Mouse (Mus musculus): Measurements from ENCODE around the gene Hist1h2ad. TPM values are rescaled to one million over a fixed set of nuclear protein-coding genes. Genes with fewer than 3 reads are reported as not detected.
"Not testable (repeated sequence)": the region's sequence is repeated elsewhere in the genome, so short reads cannot be mapped to it uniquely, and the experiment has no call there.

Hist1h2ad gene
- 1.8 and 2.5 TPM in 2 replicates for polyA plus RNA-seq (2016; fragmentation: Nextera tagmentation; extraction: Ambion mirVana)

DNA sequence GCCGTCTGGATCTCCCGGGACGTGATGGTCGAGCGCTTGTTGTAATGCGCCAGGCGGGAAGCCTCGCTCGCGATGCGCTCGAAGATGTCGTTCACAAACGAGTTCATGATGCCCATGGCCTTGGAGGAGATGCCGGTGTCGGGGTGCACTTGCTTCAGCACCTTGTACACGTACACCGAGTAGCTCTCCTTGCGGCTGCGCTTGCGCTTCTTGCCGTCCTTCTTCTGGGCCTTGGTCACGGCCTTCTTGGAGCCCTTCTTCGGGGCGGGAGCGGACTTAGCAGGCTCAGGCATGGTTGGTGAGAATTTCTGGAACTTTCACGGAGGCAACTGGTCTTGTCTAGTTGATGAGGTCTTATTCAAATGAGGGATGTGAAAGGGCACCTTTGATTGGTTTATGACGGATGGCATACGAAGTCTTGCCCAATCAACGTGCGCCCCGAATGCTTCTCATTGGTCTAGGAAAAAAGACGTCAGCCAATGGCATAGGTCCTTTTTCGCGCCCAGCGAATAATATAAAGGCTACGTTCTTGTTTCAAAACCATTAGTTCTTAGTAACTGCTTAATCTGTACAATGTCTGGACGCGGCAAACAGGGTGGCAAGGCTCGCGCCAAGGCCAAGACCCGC, at the start of gene Hist1h2ad, which contains the start of gene Hist1h2bf:
Gene Hist1h2ad, plus strand, starts transcription at position 484 of the 627 bp plus-strand sequence.
Gene Hist1h2bf, minus strand, starts transcription at position 299 of the 627 bp plus-strand sequence.
- Histone ChIP-seq H3K4me2 (replicated peaks) (peak within 1 kb of the TSS; percentile 68), H3K4me1 (peaks cover 32% of the 10 kb centered on the region), H3K4me3 (peak within 1 kb of the TSS; percentile 47), H3K9ac (replicated peaks) (peak within 1 kb of the TSS; percentile 46; the same call in 1 of the 2 replicates), H3K27ac (replicated peaks) (peak within 1 kb of the TSS; percentile 87)
- H3K36me3 ChIP-seq, H3K27me3 ChIP-seq, H3K9me3 ChIP-seq: not testable (repeated sequence)
- ATAC-seq (ENCODE audit: low FRiP score, low read depth), result peak; percentile 89
- WGBS, result under 1% methylated on average over 42 of the region's 42 CpGs

DNA sequence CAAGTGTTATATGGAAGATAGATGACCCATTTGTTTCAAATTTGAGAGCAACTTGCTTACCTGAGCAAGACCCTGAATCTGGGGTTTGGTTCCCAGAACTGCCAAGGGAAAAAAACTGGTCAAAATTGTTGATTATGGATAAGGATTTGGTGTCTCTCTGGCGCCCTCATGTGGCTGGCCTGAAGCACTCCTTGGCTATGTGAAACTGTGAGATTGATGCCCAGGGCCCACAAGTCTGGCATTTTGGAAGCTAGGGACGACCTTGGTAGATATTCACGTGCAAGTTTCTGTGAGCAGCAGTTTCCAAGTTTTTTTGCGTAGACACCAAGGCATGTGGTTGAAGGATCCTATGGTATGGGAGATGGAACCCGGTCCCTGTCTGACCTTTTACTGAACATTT, 49.5 kb upstream of the Hist1h2ad start:
- no peak overlapping the region for H3K4me3 ChIP-seq
- no peak overlapping the region for H3K9ac ChIP-seq (replicated peaks)
- H3K9me3 ChIP-seq, result no peaks in the 10 kb centered on the region
- no peaks in the 10 kb centered on the region for H3K36me3 ChIP-seq
- peaks cover 9% of the 10 kb centered on the region for H3K4me1 ChIP-seq
- no peaks in the 10 kb centered on the region for H3K27me3 ChIP-seq
- no peak overlapping the region for H3K27ac ChIP-seq (replicated peaks)
- 8% methylated on average over 5 of the region's 5 CpGs for WGBS
- H3K4me2 ChIP-seq (replicated peaks), result 0 out of 2 replicates have a peak overlapping the region, but pooled peaks have one; percentile 19
- ATAC-seq (ENCODE audit: low FRiP score, low read depth), result peak; percentile 36; the same call in 1 of the 2 replicates

DNA sequence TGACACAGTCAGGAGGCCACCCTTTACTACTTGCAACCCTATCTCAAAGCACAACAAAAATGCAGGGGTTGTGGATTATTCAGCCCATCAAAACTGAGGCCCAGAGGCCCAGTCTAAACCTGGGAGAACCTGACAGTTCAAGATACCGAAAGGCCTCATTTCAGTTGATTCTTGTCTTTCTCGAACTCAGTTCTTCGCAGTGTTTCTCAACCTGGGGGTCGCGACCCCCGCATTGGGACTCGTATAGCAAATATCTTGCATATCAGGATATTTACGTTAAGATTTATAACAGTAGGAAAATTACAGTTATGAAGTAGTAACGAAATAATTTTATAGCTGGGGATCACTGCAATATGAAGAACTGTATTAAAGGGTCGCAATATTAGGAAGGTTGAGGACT, 48.3 kb upstream of the Hist1h2ad start:
- no peaks in the 10 kb centered on the region for H3K36me3 ChIP-seq
- H3K27ac ChIP-seq (replicated peaks), result no peak overlapping the region
- WGBS, result 3% methylated on average over 10 of the region's 10 CpGs
- H3K9ac ChIP-seq (replicated peaks), result no peak overlapping the region
- peaks cover 13% of the 10 kb centered on the region for H3K4me1 ChIP-seq
- no peak for ATAC-seq (ENCODE audit: low FRiP score, low read depth)
- no peaks in the 10 kb centered on the region for H3K9me3 ChIP-seq
- peak overlapping the region; percentile 42 for H3K4me3 ChIP-seq
- H3K4me2 ChIP-seq (replicated peaks), result peak overlapping the region; percentile 50
- H3K27me3 ChIP-seq, result no peaks in the 10 kb centered on the region

DNA sequence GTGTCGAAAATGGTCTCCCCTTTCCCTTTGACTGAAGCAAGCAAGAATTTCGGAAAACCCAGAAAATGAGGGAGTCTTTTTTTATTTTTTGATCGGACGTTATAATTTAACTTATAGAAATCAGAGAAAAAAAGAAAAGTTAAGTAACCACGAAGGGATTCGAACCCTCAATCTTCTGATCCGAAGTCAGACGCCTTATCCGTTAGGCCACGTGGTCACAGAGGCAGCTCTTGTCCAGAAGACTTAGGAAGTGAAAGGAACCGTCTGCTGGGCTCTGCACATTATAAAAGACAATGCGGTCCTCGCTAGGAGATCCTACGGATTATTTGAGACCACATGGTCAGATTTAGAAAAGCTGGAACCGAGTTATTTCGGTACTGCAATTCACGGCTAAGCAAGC, 47.9 kb upstream of the Hist1h2ad start:
- Histone ChIP-seq H3K4me2 (replicated peaks) (peak overlapping the region; percentile 50), H3K36me3 (no peaks in the 10 kb centered on the region), H3K9ac (replicated peaks) (peak overlapping the region; percentile 56), H3K27ac (replicated peaks) (peak overlapping the region; percentile 63; the same call in 1 of the 2 replicates), H3K9me3 (no peaks in the 10 kb centered on the region), H3K27me3 (no peaks in the 10 kb centered on the region), H3K4me1 (peaks cover 13% of the 10 kb centered on the region), H3K4me3 (peak overlapping the region; percentile 42)
- peak; percentile 35; the same call in 1 of the 2 replicates for ATAC-seq (ENCODE audit: low FRiP score, low read depth)
- WGBS, result under 1% methylated on average over 17 of the region's 17 CpGs

DNA sequence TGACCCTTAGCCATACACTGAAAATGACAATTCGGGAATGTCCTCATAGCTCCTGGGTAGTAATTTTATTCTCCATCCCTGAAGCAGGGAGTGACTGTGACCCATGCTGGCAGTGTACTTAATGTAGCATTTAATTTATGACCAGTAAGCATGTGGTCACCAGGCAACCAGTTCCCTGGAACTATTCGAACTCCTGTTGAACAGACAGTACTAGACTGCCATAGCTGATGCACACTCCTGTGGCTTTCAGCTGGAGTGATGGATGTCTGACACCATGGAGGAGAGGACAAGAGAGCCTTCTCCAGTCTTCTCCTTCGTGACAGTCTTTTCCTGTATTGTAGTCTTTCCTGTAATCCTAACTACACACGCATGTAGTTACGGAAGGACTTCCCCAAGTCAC, 45.2 kb upstream of the Hist1h2ad start:
- Histone ChIP-seq H3K27ac (replicated peaks) (no peak overlapping the region), H3K27me3 (no peaks in the 10 kb centered on the region), H3K4me2 (replicated peaks) (peak overlapping the region; percentile 1; the same call in 1 of the 2 replicates), H3K9ac (replicated peaks) (no peak overlapping the region), H3K4me1 (peaks cover 29% of the 10 kb centered on the region), H3K4me3 (no peak overlapping the region), H3K36me3 (no peaks in the 10 kb centered on the region), H3K9me3 (no peaks in the 10 kb centered on the region)
- WGBS, result 81% methylated on average over 5 of the region's 5 CpGs
- ATAC-seq (ENCODE audit: low FRiP score, low read depth), result no peak

DNA sequence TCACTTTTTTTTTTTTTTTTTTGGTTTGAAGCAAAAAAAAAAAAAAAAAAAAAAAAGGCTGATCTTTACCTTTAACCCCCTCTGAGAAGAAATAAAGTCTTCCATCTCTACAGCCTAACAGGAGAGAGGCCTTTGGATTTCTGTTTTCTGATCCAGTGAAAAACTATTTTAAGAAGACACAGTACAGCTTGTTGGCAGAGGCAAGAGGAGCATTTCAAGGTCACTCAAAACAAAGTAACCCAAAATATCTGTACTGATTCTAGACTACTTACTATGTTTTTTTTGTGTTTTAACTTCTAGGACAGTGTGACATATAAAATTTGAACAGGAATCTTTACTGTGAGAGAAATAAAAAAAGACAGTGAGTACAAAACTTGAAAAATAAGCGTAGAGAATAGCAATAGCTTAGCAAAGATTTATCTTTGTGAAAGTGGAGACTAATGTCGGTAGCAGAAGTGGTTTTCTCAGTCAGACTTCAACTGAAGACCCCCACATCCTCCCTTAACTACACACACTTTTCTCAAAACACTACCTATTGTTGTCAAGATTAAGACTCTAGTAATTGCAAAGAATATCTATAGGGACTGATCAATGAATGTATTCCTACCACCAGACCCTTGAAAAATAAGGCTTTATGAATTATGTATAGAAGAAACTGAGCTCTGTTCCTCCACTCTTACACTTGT, 44.6 kb upstream of the Hist1h2ad start:
- WGBS, result 39% methylated on average over 2 of the region's 2 CpGs
- peak overlapping the region; percentile 81 for H3K9ac ChIP-seq (replicated peaks)
- H3K4me2 ChIP-seq (replicated peaks), result peak overlapping the region; percentile 66
- ATAC-seq (ENCODE audit: low FRiP score, low read depth), result no peak
- no peaks in the 10 kb centered on the region for H3K36me3 ChIP-seq
- H3K27ac ChIP-seq (replicated peaks), result peak overlapping the region; percentile 97; the same call in 1 of the 2 replicates
- peaks cover 33% of the 10 kb centered on the region for H3K4me1 ChIP-seq
- no peaks in the 10 kb centered on the region for H3K9me3 ChIP-seq
- H3K4me3 ChIP-seq, result peak overlapping the region; percentile 56
- H3K27me3 ChIP-seq, result no peaks in the 10 kb centered on the region

DNA sequence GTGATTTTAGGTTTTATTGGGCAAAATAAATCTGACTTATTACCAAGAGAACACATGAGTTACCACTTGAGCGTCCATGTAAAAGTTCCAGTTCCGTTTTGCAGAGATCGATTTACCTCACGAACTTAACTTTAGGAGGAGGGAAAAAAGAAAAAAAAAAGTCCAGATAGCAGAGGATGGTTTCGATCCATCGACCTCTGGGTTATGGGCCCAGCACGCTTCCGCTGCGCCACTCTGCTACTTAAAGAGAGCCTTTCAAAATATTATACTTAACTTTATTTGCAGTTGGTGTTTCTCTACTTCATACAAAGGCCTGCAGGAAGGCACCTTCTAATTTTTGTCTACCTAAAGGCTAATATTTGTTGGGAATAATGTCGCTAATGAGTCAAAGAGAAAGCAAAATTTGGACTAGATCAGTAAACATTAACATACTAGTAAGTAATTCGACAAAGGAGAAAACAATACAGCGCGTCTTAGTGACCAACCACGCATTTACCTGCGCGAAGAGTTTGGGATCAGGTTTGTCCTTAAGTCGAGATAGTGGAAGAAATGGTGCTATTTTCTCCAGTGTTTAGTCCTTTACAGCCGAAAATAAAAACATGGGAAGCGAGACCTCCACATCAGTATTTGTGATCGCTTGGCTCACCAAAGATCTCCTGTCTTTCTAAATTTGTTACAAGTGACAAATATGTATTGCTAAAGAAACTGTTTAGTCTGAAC, 43.8 kb upstream of the Hist1h2ad start:
- Histone ChIP-seq H3K9me3 (no peaks in the 10 kb centered on the region), H3K4me3 (peak overlapping the region; percentile 56), H3K4me1 (peaks cover 31% of the 10 kb centered on the region), H3K27ac (replicated peaks) (peak overlapping the region; percentile 97), H3K4me2 (replicated peaks) (peak overlapping the region; percentile 66), H3K36me3 (no peaks in the 10 kb centered on the region), H3K27me3 (no peaks in the 10 kb centered on the region), H3K9ac (replicated peaks) (peak overlapping the region; percentile 81)
- no peak for ATAC-seq (ENCODE audit: low FRiP score, low read depth)
- WGBS, result under 1% methylated on average over 20 of the region's 20 CpGs

DNA sequence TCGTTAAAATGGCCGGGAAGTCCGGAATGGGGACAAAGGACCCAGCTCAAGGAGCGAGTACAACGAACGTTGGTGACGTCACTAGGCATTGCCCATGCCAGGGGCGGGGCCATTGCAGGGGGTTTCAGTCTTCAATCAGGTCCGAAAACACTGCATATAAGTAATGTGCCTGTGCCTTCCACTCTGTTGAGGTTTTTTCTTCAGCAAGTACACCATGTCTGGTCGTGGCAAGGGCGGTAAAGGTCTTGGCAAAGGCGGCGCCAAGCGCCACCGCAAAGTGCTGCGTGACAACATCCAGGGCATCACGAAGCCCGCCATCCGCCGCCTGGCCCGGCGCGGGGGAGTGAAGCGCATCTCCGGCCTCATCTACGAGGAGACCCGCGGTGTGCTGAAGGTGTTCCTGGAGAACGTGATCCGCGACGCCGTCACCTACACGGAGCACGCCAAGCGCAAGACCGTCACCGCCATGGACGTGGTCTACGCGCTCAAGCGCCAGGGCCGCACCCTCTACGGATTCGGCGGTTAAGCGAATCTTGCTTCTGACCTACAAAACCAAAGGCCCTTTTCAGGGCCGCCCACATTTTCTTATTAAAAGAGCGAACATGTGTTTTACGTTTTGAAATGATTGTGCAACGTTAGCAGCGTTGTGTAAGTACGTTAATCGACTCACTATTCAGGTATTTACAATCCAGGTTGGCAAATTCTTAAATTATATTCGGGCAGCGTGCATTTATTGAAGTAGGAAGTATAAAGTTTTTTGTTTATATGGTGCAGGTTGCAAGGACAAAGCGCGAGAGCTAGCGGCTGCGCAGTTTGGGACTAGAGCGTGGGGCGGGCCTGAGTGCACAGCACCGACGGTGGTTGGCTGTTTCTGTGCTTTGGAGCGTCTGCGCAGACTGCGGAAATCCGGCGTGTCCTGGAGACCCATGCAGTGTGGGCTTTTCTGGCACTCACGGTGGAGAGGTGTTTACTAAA, 43.0 kb upstream of the Hist1h2ad start, which contains the start of gene Hist1h4h:
Gene Hist1h4h, plus strand, starts transcription at position 150 of the 975 bp plus-strand sequence.
- Histone ChIP-seq H3K4me1 (peaks cover 27% of the 10 kb centered on the region), H3K36me3 (no peaks in the 10 kb centered on the region), H3K27me3 (no peaks in the 10 kb centered on the region), H3K27ac (replicated peaks) (peak within 1 kb of the TSS; percentile 97), H3K9ac (replicated peaks) (peak within 1 kb of the TSS; percentile 81), H3K9me3 (no peaks in the 10 kb centered on the region), H3K4me3 (peak within 1 kb of the TSS; percentile 56), H3K4me2 (replicated peaks) (peak within 1 kb of the TSS; percentile 66)
- ATAC-seq (ENCODE audit: low FRiP score, low read depth), result peak; percentile 77
- WGBS, result under 1% methylated on average over 55 of the region's 70 CpGs

DNA sequence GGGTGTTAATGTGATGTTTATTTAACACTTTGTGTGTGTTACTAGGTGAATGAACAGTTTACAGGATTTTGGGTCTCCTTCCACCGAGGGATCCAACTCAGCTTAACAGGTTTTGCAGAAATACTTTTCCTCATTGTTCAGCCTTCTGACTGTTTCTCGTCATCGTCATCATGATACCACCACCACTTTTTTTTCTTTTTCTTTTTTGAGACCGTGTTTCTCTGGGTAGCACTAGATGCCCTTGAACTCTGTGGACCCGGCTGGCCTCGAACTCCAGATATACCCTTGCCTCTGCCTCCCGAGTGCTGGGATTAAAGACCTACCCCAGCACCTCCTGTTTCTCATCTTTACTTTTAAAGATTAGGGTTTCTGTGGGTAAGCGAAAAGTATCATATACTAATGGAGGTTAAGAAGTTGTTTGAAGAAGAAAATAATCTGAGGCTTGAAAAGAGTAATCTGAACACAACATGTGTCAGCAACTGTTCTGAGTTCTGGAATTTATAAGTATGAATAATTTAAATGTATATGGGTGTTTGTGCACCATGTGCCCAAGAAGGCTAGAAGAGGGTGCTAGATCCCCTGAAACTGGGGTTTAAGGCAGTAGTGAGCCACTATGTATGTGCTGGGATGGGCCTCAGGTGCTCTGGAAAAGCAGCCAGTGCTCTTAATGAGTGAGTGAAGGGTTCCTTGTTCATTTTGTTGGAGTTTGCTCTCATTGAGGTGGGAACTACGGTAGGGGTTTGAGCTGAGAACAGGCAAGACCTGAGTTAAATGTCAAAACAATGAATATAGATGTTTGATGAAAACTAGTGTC, 41.7 kb upstream of the Hist1h2ad start:
- WGBS, result 22% methylated on average over 9 of the region's 9 CpGs
- ATAC-seq (ENCODE audit: low FRiP score, low read depth), result no peak
- Histone ChIP-seq H3K9me3 (no peaks in the 10 kb centered on the region), H3K4me3 (peak overlapping the region; percentile 56), H3K36me3 (no peaks in the 10 kb centered on the region), H3K4me2 (replicated peaks) (peak overlapping the region; percentile 66), H3K27me3 (no peaks in the 10 kb centered on the region), H3K27ac (replicated peaks) (peak overlapping the region; percentile 97), H3K9ac (replicated peaks) (peak overlapping the region; percentile 81), H3K4me1 (peaks cover 34% of the 10 kb centered on the region)

DNA sequence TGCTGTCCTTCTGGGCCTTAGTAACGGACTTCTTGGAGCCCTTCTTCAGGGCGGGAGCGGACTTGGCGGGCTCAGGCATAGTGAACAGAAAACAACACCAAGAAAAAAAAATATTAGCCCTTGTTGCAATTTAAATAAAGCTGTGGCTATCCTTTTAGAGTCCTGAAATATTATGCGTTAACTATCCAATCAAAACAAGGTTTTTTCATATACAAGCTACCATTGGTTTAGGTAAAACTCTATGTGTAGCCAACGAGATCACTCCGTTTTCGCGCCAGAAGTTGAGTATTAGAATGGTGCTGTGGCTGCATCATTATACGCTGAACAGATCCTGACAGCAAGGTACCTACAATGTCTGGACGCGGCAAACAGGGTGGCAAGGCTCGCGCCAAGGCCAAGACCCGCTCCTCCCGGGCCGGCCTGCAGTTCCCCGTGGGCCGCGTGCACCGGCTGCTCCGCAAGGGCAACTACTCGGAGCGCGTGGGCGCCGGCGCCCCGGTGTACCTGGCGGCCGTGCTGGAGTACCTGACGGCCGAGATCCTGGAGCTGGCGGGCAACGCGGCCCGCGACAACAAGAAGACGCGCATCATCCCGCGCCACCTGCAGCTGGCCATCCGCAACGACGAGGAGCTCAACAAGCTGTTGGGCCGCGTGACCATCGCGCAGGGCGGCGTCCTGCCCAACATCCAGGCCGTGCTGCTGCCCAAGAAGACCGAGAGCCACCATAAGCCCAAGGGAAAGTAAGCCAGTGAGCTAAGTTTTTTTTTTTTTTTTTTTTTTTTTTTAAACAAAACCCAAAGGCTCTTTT, 40.4 kb upstream of the Hist1h2ad start, which contains the start of gene Hist1h2af:
Gene Hist1h2af, plus strand, starts transcription at position 347 of the 808 bp plus-strand sequence.
- WGBS, result under 1% methylated on average over 29 of the region's 53 CpGs
- H3K9ac ChIP-seq (replicated peaks), result peak within 1 kb of the TSS; percentile 66
- H3K9me3 ChIP-seq, H3K36me3 ChIP-seq, H3K27me3 ChIP-seq: not testable (repeated sequence)
- peak within 1 kb of the TSS; percentile 97 for H3K27ac ChIP-seq (replicated peaks)
- peak; percentile 45 for ATAC-seq (ENCODE audit: low FRiP score, low read depth)
- peak within 1 kb of the TSS; percentile 56 for H3K4me3 ChIP-seq
- peaks cover 36% of the 10 kb centered on the region for H3K4me1 ChIP-seq
- H3K4me2 ChIP-seq (replicated peaks), result peak within 1 kb of the TSS; percentile 66
